Mouse (Mus musculus): ENCODE data around the gene Galnt9. TPM values are rescaled to one million over a fixed set of nuclear protein-coding genes. Genes with fewer than 3 reads are reported as not detected.

The Galnt9 gene
- total and polyA plus RNA-seq, 2 experiments: 0.05 TPM; not detected in 1

DNA sequence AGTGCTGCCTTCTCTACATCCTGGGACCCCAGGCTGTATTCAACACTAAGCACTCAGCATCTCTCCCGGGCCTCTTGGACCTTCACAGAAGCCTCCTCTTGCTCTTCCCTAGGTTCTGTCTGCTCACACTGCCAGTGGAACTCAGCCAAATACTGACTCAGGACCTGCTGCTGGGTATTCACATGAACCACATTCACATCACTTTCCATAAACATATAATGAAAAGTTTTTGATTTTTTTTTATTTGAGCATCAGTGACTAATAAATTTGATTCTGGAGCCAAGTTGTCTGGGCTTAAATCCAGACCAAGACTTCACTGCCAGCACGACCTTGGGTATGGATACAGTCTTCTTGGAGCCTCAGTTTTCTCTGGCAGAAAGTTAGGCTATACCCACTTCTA lies 3.2 kb upstream of the Galnt9 start:
- Histone ChIP-seq H3K27me3 (ENCODE audit: control insufficient read depth, insufficient read depth, low read length) (peaks cover 4% of the 10 kb centered on the region; the same call in 1 of the 2 replicates), H3K4me3 (ENCODE audit: insufficient read depth, low read depth, low read length) (no peak overlapping the region), H3K9ac (ENCODE audit: low read depth, low read length) (no peak overlapping the region), H3K79me2 (ENCODE audit: control insufficient read depth, insufficient read depth, low read length) (no peaks in the 10 kb centered on the region), H3K36me3 (ENCODE audit: control insufficient read depth, insufficient read depth, low read length) (no peaks in the 10 kb centered on the region), H3K27ac (replicated peaks; ENCODE audit: insufficient read depth, low read depth, low read length) (no peak overlapping the region), H3K4me1 (ENCODE audit: control insufficient read depth, insufficient read depth, low read length) (no peaks in the 10 kb centered on the region)
- TF ChIP-seq CTCF (IDR thresholded peaks at IDR 0.05; ENCODE audit: low read depth, low read length) (no peak), POLR2A (IDR thresholded peaks at IDR 0.05; ENCODE audit: extremely low read depth, insufficient read depth, low read length) (no peak)
- no peak for DNase-seq (ENCODE audit: extremely low read depth, low read depth, low spot score)
- WGBS: 47% methylated on average over 2 of the region's 2 CpGs

GRCm38 (mm10) chr5:110541456-110541855 lies 2.7 kb upstream of the Galnt9 start:
- no peaks in the 10 kb centered on the region for H3K79me2 ChIP-seq (ENCODE audit: control insufficient read depth, insufficient read depth, low read length)
- no peak for DNase-seq (ENCODE audit: extremely low read depth, low read depth, low spot score)
- no peaks in the 10 kb centered on the region for H3K4me1 ChIP-seq (ENCODE audit: control insufficient read depth, insufficient read depth, low read length)
- WGBS: 75% methylated on average over 6 of the region's 6 CpGs
- H3K9ac ChIP-seq (ENCODE audit: low read depth, low read length): no peak overlapping the region
- TF ChIP-seq POLR2A (IDR thresholded peaks at IDR 0.05; ENCODE audit: extremely low read depth, insufficient read depth, low read length) (no peak), CTCF (IDR thresholded peaks at IDR 0.05; ENCODE audit: low read depth, low read length) (no peak)
- no peaks in the 10 kb centered on the region for H3K36me3 ChIP-seq (ENCODE audit: control insufficient read depth, insufficient read depth, low read length)
- H3K4me3 ChIP-seq (ENCODE audit: insufficient read depth, low read depth, low read length): no peak overlapping the region
- H3K27me3 ChIP-seq (ENCODE audit: control insufficient read depth, insufficient read depth, low read length): peaks cover 4% of the 10 kb centered on the region; the same call in 1 of the 2 replicates
- H3K27ac ChIP-seq (replicated peaks; ENCODE audit: insufficient read depth, low read depth, low read length): no peak overlapping the region

DNA sequence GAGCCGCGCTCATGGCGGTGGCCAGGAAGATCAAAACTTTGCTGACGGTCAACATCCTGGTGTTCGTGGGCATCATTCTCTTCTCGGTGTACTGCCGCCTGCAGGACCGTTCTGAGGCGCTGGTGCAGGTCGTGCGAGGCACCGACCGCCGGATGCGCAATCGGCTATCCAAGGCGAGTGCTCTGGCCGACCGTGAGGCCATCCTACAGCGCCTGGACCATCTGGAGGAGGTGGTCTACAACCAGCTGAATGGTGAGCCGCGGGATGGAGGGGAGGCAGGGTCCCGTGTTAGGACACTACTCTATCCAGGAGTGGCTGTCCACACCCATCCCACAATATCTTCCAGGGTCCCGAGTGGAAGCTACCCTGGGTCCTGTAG lies 525 bp downstream of the Galnt9 start:
- no peak overlapping the region for H3K9ac ChIP-seq (ENCODE audit: low read depth, low read length)
- peaks cover 9% of the 10 kb centered on the region for H3K27me3 ChIP-seq (ENCODE audit: control insufficient read depth, insufficient read depth, low read length)
- 5% methylated on average over 24 of the region's 24 CpGs for WGBS

DNA sequence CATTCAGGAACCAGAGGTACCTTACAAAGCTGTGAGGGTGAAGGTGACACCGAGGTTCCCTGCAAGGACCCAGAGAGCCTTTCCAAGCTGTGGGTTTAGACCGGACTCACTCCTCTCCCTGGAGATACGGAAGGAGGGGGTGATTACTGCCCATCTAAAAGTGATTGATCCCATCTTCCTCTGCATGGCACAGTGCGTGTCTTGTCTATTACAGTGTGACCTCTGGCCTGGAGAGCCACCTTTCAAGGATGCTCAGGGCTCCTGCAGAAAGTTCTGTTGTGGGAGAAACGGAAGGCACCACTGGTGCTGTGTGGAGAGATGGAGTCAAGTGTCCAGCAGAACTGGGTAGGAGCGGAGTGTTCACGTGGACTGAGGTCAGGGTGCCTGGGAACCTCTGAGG lies 1.2 kb downstream of the Galnt9 start:
- Histone ChIP-seq H3K36me3 (ENCODE audit: control insufficient read depth, insufficient read depth, low read length) (no peaks in the 10 kb centered on the region), H3K27me3 (ENCODE audit: control insufficient read depth, insufficient read depth, low read length) (peaks cover 9% of the 10 kb centered on the region), H3K4me1 (ENCODE audit: control insufficient read depth, insufficient read depth, low read length) (no peaks in the 10 kb centered on the region), H3K27ac (replicated peaks; ENCODE audit: insufficient read depth, low read depth, low read length) (no peak overlapping the region), H3K4me3 (ENCODE audit: insufficient read depth, low read depth, low read length) (no peak overlapping the region), H3K79me2 (ENCODE audit: control insufficient read depth, insufficient read depth, low read length) (no peaks in the 10 kb centered on the region), H3K9ac (ENCODE audit: low read depth, low read length) (no peak overlapping the region)
- DNase-seq (ENCODE audit: extremely low read depth, low read depth, low spot score): no peak
- 71% methylated on average over 7 of the region's 7 CpGs for WGBS
- no peak for TF ChIP-seq CTCF (IDR thresholded peaks at IDR 0.05; ENCODE audit: low read depth, low read length)
- TF ChIP-seq POLR2A (IDR thresholded peaks at IDR 0.05; ENCODE audit: extremely low read depth, insufficient read depth, low read length): no peak

More for the DNA sequence above, 525 bp downstream of the Galnt9 start:
- Histone ChIP-seq H3K36me3 (ENCODE audit: control insufficient read depth, insufficient read depth, low read length) (no peaks in the 10 kb centered on the region), H3K4me3 (ENCODE audit: insufficient read depth, low read depth, low read length) (no peak overlapping the region), H3K79me2 (ENCODE audit: control insufficient read depth, insufficient read depth, low read length) (no peaks in the 10 kb centered on the region), H3K27ac (replicated peaks; ENCODE audit: insufficient read depth, low read depth, low read length) (no peak overlapping the region), H3K4me1 (ENCODE audit: control insufficient read depth, insufficient read depth, low read length) (no peaks in the 10 kb centered on the region)
- no peak for DNase-seq (ENCODE audit: extremely low read depth, low read depth, low spot score)
- no peak for TF ChIP-seq CTCF (IDR thresholded peaks at IDR 0.05; ENCODE audit: low read depth, low read length)
- TF ChIP-seq POLR2A (IDR thresholded peaks at IDR 0.05; ENCODE audit: extremely low read depth, insufficient read depth, low read length): no peak

- Histone ChIP-seq H3K9ac (ENCODE audit: low read depth, low read length) (no peak overlapping the region), H3K36me3 (ENCODE audit: control insufficient read depth, insufficient read depth, low read length) (no peaks in the 10 kb centered on the region), H3K4me3 (ENCODE audit: insufficient read depth, low read depth, low read length) (no peak overlapping the region), H3K27me3 (ENCODE audit: control insufficient read depth, insufficient read depth, low read length) (peaks cover 9% of the 10 kb centered on the region), H3K27ac (replicated peaks; ENCODE audit: insufficient read depth, low read depth, low read length) (no peak overlapping the region), H3K79me2 (ENCODE audit: control insufficient read depth, insufficient read depth, low read length) (no peaks in the 10 kb centered on the region), H3K4me1 (ENCODE audit: control insufficient read depth, insufficient read depth, low read length) (no peaks in the 10 kb centered on the region)
- 81% methylated on average over 11 of the region's 11 CpGs for WGBS
- no peak for DNase-seq (ENCODE audit: extremely low read depth, low read depth, low spot score)
- TF ChIP-seq CTCF (IDR thresholded peaks at IDR 0.05; ENCODE audit: low read depth, low read length) (no peak), POLR2A (IDR thresholded peaks at IDR 0.05; ENCODE audit: extremely low read depth, insufficient read depth, low read length) (no peak)
Measured at GRCm38 (mm10) chr5:110546136-110546535, 2.0 kb downstream of the Galnt9 start.

- peaks cover 9% of the 10 kb centered on the region for H3K27me3 ChIP-seq (ENCODE audit: control insufficient read depth, insufficient read depth, low read length)
- WGBS: 61% methylated on average over 5 of the region's 5 CpGs
Measured at GRCm38 (mm10) chr5:110546726-110547406, 2.7 kb downstream of the Galnt9 start.

More at GRCm38 (mm10) chr5:110546726-110547406, 2.7 kb downstream of the Galnt9 start:
- H3K36me3 ChIP-seq (ENCODE audit: control insufficient read depth, insufficient read depth, low read length): no peaks in the 10 kb centered on the region
- no peak for DNase-seq (ENCODE audit: extremely low read depth, low read depth, low spot score)
- H3K79me2 ChIP-seq (ENCODE audit: control insufficient read depth, insufficient read depth, low read length): no peaks in the 10 kb centered on the region
- TF ChIP-seq POLR2A (IDR thresholded peaks at IDR 0.05; ENCODE audit: extremely low read depth, insufficient read depth, low read length) (no peak), CTCF (IDR thresholded peaks at IDR 0.05; ENCODE audit: low read depth, low read length) (no peak)
- H3K4me1 ChIP-seq (ENCODE audit: control insufficient read depth, insufficient read depth, low read length): no peaks in the 10 kb centered on the region
- H3K27ac ChIP-seq (replicated peaks; ENCODE audit: insufficient read depth, low read depth, low read length): no peak overlapping the region
- H3K4me3 ChIP-seq (ENCODE audit: insufficient read depth, low read depth, low read length): no peak overlapping the region
- no peak overlapping the region for H3K9ac ChIP-seq (ENCODE audit: low read depth, low read length)
